Mouse (Mus musculus): ENCODE measurements around the gene Kcnd3.

GRCm38 (mm10) chr3:105688536-105688935 lies 236.4 kb downstream of the Kcnd3 start:
- no peak for TF ChIP-seq CTCF (IDR thresholded peaks at IDR 0.05; ENCODE audit: low read depth, low read length)
- no peak for TF ChIP-seq GATA1 (IDR thresholded peaks at IDR 0.05; ENCODE audit: borderline replicate concordance, low read length)
- no peak for TF ChIP-seq TAL1 (conservative IDR thresholded peaks at IDR 0.05; ENCODE audit: low read depth, low read length)
- TF ChIP-seq GATA2 (IDR thresholded peaks at IDR 0.05; ENCODE audit: borderline replicate concordance, low read depth, low read length): no peak
- no peak for TF ChIP-seq POLR2AphosphoS5 (IDR thresholded peaks at IDR 0.05; ENCODE audit: insufficient replicate concordance, low read depth, low read length)
